Mouse (Mus musculus): ENCODE results near the gene Pecam1. TPM values are rescaled to one million over a fixed set of nuclear protein-coding genes. Genes with fewer than 3 reads are reported as not detected.

The Pecam1 gene
- polyA plus RNA-seq, 1 experiment from 2014 or later = 46.8 TPM

- WGBS = 75% methylated on average over 5 of the region's 5 CpGs
- ATAC-seq (ENCODE audit: low read depth) (no peak), DNase-seq (ENCODE audit: low spot score) (no peak)
Observed at GRCm38 (mm10) chr11:106716568-106716967, 33.9 kb downstream of the Pecam1 start.

GRCm38 (mm10) chr11:106715066-106715465 is 35.4 kb downstream of the Pecam1 start:
- ATAC-seq (ENCODE audit: low read depth) (no peak), DNase-seq (ENCODE audit: low spot score) (no peak)
- Histone ChIP-seq H3K4me3 (ENCODE audit: low read depth, low read length) (0 out of 2 replicates have a peak overlapping the region, but pooled peaks have one; percentile 7), H3K9me3 (ENCODE audit: control insufficient read depth, low read length) (no peaks in the 10 kb centered on the region), H3K27ac (replicated peaks; ENCODE audit: low read depth, low read length) (peak overlapping the region; percentile 61), H3K36me3 (ENCODE audit: control insufficient read depth, insufficient read depth, low read length) (no peaks in the 10 kb centered on the region), H3K9ac (ENCODE audit: low read depth, low read length) (no peak overlapping the region), H3K4me2 (ENCODE audit: low read depth, low read length) (no peak overlapping the region), H3K27me3 (replicated peaks; ENCODE audit: control insufficient read depth, insufficient read depth, low read length) (no peaks in the 10 kb centered on the region), H3K4me1 (ENCODE audit: control insufficient read depth, insufficient read depth, low read length) (no peaks in the 10 kb centered on the region)
- WGBS = 72% methylated on average over 6 of the region's 6 CpGs

More at GRCm38 (mm10) chr11:106716568-106716967, 33.9 kb downstream of the Pecam1 start:
- no peaks in the 10 kb centered on the region for H3K36me3 ChIP-seq (ENCODE audit: control insufficient read depth, insufficient read depth, low read length)
- no peak overlapping the region for H3K4me2 ChIP-seq (ENCODE audit: low read depth, low read length)
- no peaks in the 10 kb centered on the region for H3K9me3 ChIP-seq (ENCODE audit: control insufficient read depth, low read length)
- no peaks in the 10 kb centered on the region for H3K4me1 ChIP-seq (ENCODE audit: control insufficient read depth, insufficient read depth, low read length)
- H3K27me3 ChIP-seq (replicated peaks; ENCODE audit: control insufficient read depth, insufficient read depth, low read length) = no peaks in the 10 kb centered on the region
- no peak overlapping the region for H3K27ac ChIP-seq (replicated peaks; ENCODE audit: low read depth, low read length)
- no peak overlapping the region for H3K9ac ChIP-seq (ENCODE audit: low read depth, low read length)
- no peak overlapping the region for H3K4me3 ChIP-seq (ENCODE audit: low read depth, low read length)

GRCm38 (mm10) chr11:106710789-106711188 is 39.6 kb downstream of the Pecam1 start:
- Histone ChIP-seq H3K9me3 (ENCODE audit: control insufficient read depth, low read length) (no peaks in the 10 kb centered on the region), H3K27ac (replicated peaks; ENCODE audit: low read depth, low read length) (no peak overlapping the region), H3K4me1 (ENCODE audit: control insufficient read depth, insufficient read depth, low read length) (peaks cover 11% of the 10 kb centered on the region), H3K9ac (ENCODE audit: low read depth, low read length) (no peak overlapping the region), H3K4me2 (ENCODE audit: low read depth, low read length) (no peak overlapping the region), H3K4me3 (ENCODE audit: low read depth, low read length) (no peak overlapping the region), H3K27me3 (replicated peaks; ENCODE audit: control insufficient read depth, insufficient read depth, low read length) (no peaks in the 10 kb centered on the region), H3K36me3 (ENCODE audit: control insufficient read depth, insufficient read depth, low read length) (no peaks in the 10 kb centered on the region)
- no peak for DNase-seq (ENCODE audit: low spot score)
- no peak for ATAC-seq (ENCODE audit: low read depth)
- WGBS = 64% methylated on average over 5 of the region's 5 CpGs

GRCm38 (mm10) chr11:106709227-106709985 is 41.0 kb downstream of the Pecam1 start:
- H3K36me3 ChIP-seq (ENCODE audit: control insufficient read depth, insufficient read depth, low read length) = no peaks in the 10 kb centered on the region
- 19% methylated on average over 15 of the region's 15 CpGs for WGBS
- no peaks in the 10 kb centered on the region for H3K27me3 ChIP-seq (replicated peaks; ENCODE audit: control insufficient read depth, insufficient read depth, low read length)
- peak overlapping the region; percentile 23 for H3K4me2 ChIP-seq (ENCODE audit: low read depth, low read length)
- ATAC-seq (ENCODE audit: low read depth) (no peak), DNase-seq (ENCODE audit: low spot score) (no peak)
- no peaks in the 10 kb centered on the region for H3K9me3 ChIP-seq (ENCODE audit: control insufficient read depth, low read length)
- H3K4me1 ChIP-seq (ENCODE audit: control insufficient read depth, insufficient read depth, low read length) = peaks cover 11% of the 10 kb centered on the region
- H3K9ac ChIP-seq (ENCODE audit: low read depth, low read length) = 0 out of 2 replicates have a peak overlapping the region, but pooled peaks have one; percentile 45
- H3K4me3 ChIP-seq (ENCODE audit: low read depth, low read length) = no peak overlapping the region
- H3K27ac ChIP-seq (replicated peaks; ENCODE audit: low read depth, low read length) = no peak overlapping the region

GRCm38 (mm10) chr11:106707866-106708265 is 42.6 kb downstream of the Pecam1 start:
- H3K4me1 ChIP-seq (ENCODE audit: control insufficient read depth, insufficient read depth, low read length) = peaks cover 11% of the 10 kb centered on the region
- H3K9me3 ChIP-seq (ENCODE audit: control insufficient read depth, low read length) = no peaks in the 10 kb centered on the region
- WGBS = 52% methylated on average over 3 of the region's 3 CpGs
- no peak overlapping the region for H3K27ac ChIP-seq (replicated peaks; ENCODE audit: low read depth, low read length)
- H3K9ac ChIP-seq (ENCODE audit: low read depth, low read length) = no peak overlapping the region
- DNase-seq (ENCODE audit: low spot score) (no peak), ATAC-seq (ENCODE audit: low read depth) (no peak)
- H3K27me3 ChIP-seq (replicated peaks; ENCODE audit: control insufficient read depth, insufficient read depth, low read length) = no peaks in the 10 kb centered on the region
- H3K36me3 ChIP-seq (ENCODE audit: control insufficient read depth, insufficient read depth, low read length) = no peaks in the 10 kb centered on the region
- no peak overlapping the region for H3K4me3 ChIP-seq (ENCODE audit: low read depth, low read length)
- no peak overlapping the region for H3K4me2 ChIP-seq (ENCODE audit: low read depth, low read length)

GRCm38 (mm10) chr11:106707085-106707484 is 43.3 kb downstream of the Pecam1 start:
- Histone ChIP-seq H3K9me3 (ENCODE audit: control insufficient read depth, low read length) (no peaks in the 10 kb centered on the region), H3K9ac (ENCODE audit: low read depth, low read length) (no peak overlapping the region), H3K4me1 (ENCODE audit: control insufficient read depth, insufficient read depth, low read length) (peaks cover 11% of the 10 kb centered on the region), H3K4me3 (ENCODE audit: low read depth, low read length) (no peak overlapping the region), H3K36me3 (ENCODE audit: control insufficient read depth, insufficient read depth, low read length) (no peaks in the 10 kb centered on the region), H3K4me2 (ENCODE audit: low read depth, low read length) (no peak overlapping the region), H3K27ac (replicated peaks; ENCODE audit: low read depth, low read length) (no peak overlapping the region), H3K27me3 (replicated peaks; ENCODE audit: control insufficient read depth, insufficient read depth, low read length) (no peaks in the 10 kb centered on the region)
- ATAC-seq (ENCODE audit: low read depth) (0 out of 2 replicates have a peak, but pooled peaks have one; percentile 22), DNase-seq (ENCODE audit: low spot score) (no peak)
- 63% methylated on average over 8 of the region's 8 CpGs for WGBS

GRCm38 (mm10) chr11:106706212-106706611 is 44.2 kb downstream of the Pecam1 start:
- 24% methylated on average over 4 of the region's 4 CpGs for WGBS
- ATAC-seq (ENCODE audit: low read depth) (no peak), DNase-seq (ENCODE audit: low spot score) (peak; percentile 67)
- H3K27me3 ChIP-seq (replicated peaks; ENCODE audit: control insufficient read depth, insufficient read depth, low read length) = no peaks in the 10 kb centered on the region
- H3K36me3 ChIP-seq (ENCODE audit: control insufficient read depth, insufficient read depth, low read length) = no peaks in the 10 kb centered on the region
- no peak overlapping the region for H3K4me3 ChIP-seq (ENCODE audit: low read depth, low read length)
- H3K9ac ChIP-seq (ENCODE audit: low read depth, low read length) = no peak overlapping the region
- H3K27ac ChIP-seq (replicated peaks; ENCODE audit: low read depth, low read length) = no peak overlapping the region
- no peaks in the 10 kb centered on the region for H3K9me3 ChIP-seq (ENCODE audit: control insufficient read depth, low read length)
- no peak overlapping the region for H3K4me2 ChIP-seq (ENCODE audit: low read depth, low read length)
- peaks cover 11% of the 10 kb centered on the region for H3K4me1 ChIP-seq (ENCODE audit: control insufficient read depth, insufficient read depth, low read length)

- peaks cover 9% of the 10 kb centered on the region for H3K4me1 ChIP-seq (ENCODE audit: control insufficient read depth, insufficient read depth, low read length)
- no peak overlapping the region for H3K4me2 ChIP-seq (ENCODE audit: low read depth, low read length)
- no peak overlapping the region for H3K9ac ChIP-seq (ENCODE audit: low read depth, low read length)
- no peak for DNase-seq (ENCODE audit: low spot score)
- H3K36me3 ChIP-seq (ENCODE audit: control insufficient read depth, insufficient read depth, low read length) = no peaks in the 10 kb centered on the region
- H3K9me3 ChIP-seq (ENCODE audit: control insufficient read depth, low read length) = no peaks in the 10 kb centered on the region
- ATAC-seq (ENCODE audit: low read depth) = no peak
- WGBS = 71% methylated on average over 9 of the region's 9 CpGs
- no peak overlapping the region for H3K27ac ChIP-seq (replicated peaks; ENCODE audit: low read depth, low read length)
- no peak overlapping the region for H3K4me3 ChIP-seq (ENCODE audit: low read depth, low read length)
- H3K27me3 ChIP-seq (replicated peaks; ENCODE audit: control insufficient read depth, insufficient read depth, low read length) = no peaks in the 10 kb centered on the region
Observed at GRCm38 (mm10) chr11:106704399-106705111, 45.9 kb downstream of the Pecam1 start.

Data from embryonic facial prominence, embryonic 14.5 days (tissue).